Mouse (Mus musculus) lung, postnatal 0 days (tissue): ENCODE data around the gene Npnt.

Experiments used
- CTCF ChIP-seq: IDR thresholded peaks from 2 replicates; pipeline ENCODE4 v1.5.1; 2016; ENCODE audit warnings: antibody characterized with exemption, mild to moderate bottlenecking
- EP300 ChIP-seq: IDR thresholded peaks from 2 replicates; pipeline ENCODE4 v1.6.1; 2016; ENCODE audit warnings: antibody characterized with exemption, mild to moderate bottlenecking, control low read depth

GRCm38 (mm10) chr3:132883256-132883655 is 66.8 kb downstream of the Npnt start:
- no peak for TF ChIP-seq CTCF
- TF ChIP-seq EP300, result no peak
